Mouse (Mus musculus): ENCODE results near the gene Abcc8. TPM values are rescaled to one million over a fixed set of nuclear protein-coding genes. Genes with fewer than 3 reads are reported as not detected.
A peak's percentile ranks its signal among the peaks of the same experiment; 100 is the strongest.

Abcc8 gene
- polyA plus RNA-seq, 1 experiment from 2014 or later: 3.9 TPM

DNA sequence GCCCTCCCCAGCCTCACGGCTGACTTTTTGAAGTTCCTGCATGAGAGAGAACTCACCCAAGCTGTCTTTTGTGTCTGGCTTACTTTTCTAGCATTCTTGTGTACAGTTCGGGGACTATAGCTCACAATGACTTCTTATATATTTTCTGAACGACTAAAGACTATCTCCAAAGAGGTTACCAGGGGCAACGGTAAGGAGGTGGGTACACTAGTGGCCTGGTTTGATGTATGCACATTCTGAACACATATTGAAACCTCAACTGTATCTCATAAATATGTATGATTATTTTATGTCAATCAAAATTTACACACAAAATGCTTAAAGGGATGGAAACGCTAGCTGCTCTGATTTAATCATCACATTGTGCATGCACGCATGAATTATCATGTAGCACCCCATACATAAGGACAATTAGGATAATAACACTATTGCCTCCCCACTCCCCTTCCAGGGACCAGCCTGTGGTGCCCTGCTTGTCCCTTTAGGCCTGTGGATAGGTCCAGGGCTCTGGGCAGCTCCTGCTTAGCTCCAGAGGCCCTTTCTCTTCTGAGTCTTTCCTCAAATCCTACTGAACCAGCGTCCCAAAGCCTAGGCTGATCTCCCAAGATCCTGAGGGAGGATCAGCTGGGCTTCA lies 33.0 kb downstream of the Abcc8 start:
- Histone ChIP-seq H3K27ac (no peak overlapping the region), H3K9me3 (no peaks in the 10 kb centered on the region), H3K4me3 (no peak overlapping the region), H3K36me3 (no peaks in the 10 kb centered on the region), H3K4me1 (peaks cover 4% of the 10 kb centered on the region; the same call in 1 of the 2 replicates), H3K27me3 (ENCODE audit: insufficient read depth, poor library complexity, severe bottlenecking) (no peaks in the 10 kb centered on the region)
- DNase-seq (ENCODE audit: low spot score): no peak
- 87% methylated on average over 7 of the region's 7 CpGs for WGBS

DNA sequence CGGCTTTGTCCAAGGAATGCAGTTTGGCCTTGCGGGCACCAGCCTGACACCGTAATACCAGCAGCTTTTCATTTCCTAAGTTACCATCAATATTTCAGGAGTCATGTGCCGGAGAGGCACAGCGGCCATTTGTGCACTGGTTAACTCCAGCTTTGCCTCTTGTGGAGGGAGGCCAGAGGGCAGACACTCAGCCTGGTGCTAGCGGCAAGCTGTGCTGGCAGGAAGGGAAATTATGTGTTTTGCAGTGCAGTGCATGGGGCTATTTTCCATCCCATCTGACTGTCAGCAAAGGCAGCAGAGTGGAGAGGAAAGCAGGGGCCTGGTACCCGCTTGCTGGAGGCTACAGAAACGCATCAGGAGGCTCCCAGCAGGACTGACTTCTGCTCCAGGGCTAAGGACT lies 35.8 kb downstream of the Abcc8 start:
- H3K9me3 ChIP-seq: no peaks in the 10 kb centered on the region
- H3K4me1 ChIP-seq: peaks cover 4% of the 10 kb centered on the region; the same call in 1 of the 2 replicates
- WGBS: 80% methylated on average over 8 of the region's 8 CpGs
- no peaks in the 10 kb centered on the region for H3K36me3 ChIP-seq
- DNase-seq (ENCODE audit: low spot score): no peak
- H3K27me3 ChIP-seq (ENCODE audit: insufficient read depth, poor library complexity, severe bottlenecking): peaks cover 14% of the 10 kb centered on the region; the same call in 1 of the 2 replicates
- no peak overlapping the region for H3K27ac ChIP-seq
- no peak overlapping the region for H3K4me3 ChIP-seq

DNA sequence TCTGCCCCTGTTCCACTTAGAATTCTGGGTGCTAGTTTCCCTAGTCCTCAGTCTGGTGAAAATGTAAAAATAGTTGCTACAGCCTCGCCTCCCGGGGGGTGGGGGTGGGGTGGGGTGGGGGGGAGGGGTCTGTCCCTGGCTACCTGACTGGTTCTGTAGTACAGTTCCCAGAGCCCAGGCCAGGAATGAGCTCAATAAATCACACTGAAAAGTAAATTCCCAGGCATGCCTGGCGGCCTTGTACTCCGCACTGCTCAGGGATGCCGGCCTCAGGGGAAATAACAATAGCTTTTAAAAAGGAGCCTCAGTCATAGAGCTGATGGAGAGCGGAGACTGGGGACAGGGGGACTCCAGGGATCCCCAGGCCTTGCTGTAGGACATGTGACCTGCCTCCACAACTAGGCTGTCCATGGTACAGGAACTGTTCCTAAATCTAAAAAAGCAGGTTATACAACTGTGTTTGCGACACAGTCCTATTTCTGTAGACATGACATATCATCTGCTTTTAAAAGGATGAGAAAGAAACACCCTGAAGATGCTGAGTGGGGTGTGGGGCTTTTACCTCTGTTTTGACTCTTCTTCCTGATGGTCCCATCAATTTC lies 41.4 kb downstream of the Abcc8 start:
- Histone ChIP-seq H3K27me3 (ENCODE audit: insufficient read depth, poor library complexity, severe bottlenecking) (peaks cover 27% of the 10 kb centered on the region), H3K4me3 (no peak overlapping the region), H3K27ac (peak overlapping the region; percentile 47; the same call in 1 of the 2 replicates), H3K36me3 (no peaks in the 10 kb centered on the region), H3K4me1 (peaks cover 22% of the 10 kb centered on the region), H3K9me3 (no peaks in the 10 kb centered on the region)
- DNase-seq (ENCODE audit: low spot score): no peak
- WGBS: 48% methylated on average over 7 of the region's 7 CpGs

DNA sequence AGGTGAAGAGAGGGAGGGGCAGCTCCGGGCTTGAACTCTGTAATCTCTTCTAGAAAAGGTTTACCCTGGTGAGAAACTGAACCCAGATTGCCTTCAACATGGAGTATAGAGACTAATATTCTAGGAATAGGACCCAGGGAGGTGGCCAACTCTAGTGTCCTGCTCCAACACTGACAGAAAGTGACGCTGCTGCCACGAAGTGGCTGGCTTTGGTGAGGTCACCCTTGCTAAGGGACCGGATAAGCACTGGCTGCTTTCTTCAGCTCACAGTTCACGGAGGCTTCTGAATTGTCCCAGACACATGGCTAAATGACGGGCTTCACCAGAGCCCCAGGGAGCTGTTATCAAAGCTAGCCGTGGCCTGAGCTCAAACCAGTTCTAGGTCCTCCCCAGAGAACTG lies 46.0 kb downstream of the Abcc8 start:
- Histone ChIP-seq H3K36me3 (no peaks in the 10 kb centered on the region), H3K4me3 (peak overlapping the region; percentile 38), H3K27ac (peak overlapping the region; percentile 78), H3K9me3 (no peaks in the 10 kb centered on the region), H3K4me1 (peaks cover 51% of the 10 kb centered on the region), H3K27me3 (ENCODE audit: insufficient read depth, poor library complexity, severe bottlenecking) (peaks cover 23% of the 10 kb centered on the region)
- no peak for DNase-seq (ENCODE audit: low spot score)
- WGBS: 9% methylated on average over 7 of the region's 7 CpGs

DNA sequence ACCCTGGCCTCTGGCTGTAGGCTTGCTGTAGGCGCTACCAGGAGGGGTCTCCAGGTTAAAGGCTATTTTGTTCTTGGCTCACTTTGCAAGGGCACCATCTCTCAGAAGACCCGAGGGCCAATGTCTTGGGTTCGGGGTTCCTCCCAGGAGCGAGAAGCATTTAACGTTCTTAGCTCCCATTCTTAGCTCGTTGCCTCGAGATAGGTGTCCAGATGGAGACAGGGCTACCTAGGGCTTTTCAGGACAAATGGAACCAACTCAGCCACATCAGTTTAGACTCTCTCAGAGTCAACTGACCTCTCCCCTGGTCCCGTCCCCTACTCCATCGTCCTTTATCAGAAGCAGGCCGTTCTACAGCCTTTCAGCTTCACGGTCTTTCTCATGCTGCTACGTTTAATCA lies 47.6 kb downstream of the Abcc8 start:
- Histone ChIP-seq H3K4me3 (no peak overlapping the region), H3K27me3 (ENCODE audit: insufficient read depth, poor library complexity, severe bottlenecking) (peaks cover 28% of the 10 kb centered on the region), H3K9me3 (no peaks in the 10 kb centered on the region), H3K27ac (no peak overlapping the region), H3K36me3 (no peaks in the 10 kb centered on the region), H3K4me1 (peaks cover 47% of the 10 kb centered on the region)
- WGBS: 81% methylated on average over 12 of the region's 12 CpGs
- no peak for DNase-seq (ENCODE audit: low spot score)

DNA sequence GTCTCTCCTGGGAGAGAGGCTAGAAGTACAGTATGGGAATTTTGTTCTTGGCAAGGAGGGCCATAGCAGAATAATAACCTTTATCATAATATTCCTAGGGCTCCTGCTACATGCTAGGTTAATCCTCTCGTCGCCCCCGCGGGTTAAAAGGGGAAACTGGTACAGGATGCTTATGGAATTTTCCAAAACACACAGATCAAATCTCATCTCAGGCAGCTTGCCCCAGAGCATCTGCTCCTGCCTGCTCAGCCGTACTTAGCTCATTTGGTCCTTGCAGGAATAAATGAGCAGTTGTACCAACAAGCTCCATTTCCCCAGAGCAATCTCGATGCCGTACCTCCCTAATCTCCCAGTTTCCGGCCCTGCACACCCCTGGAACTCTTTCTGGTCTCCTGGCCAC lies 48.0 kb downstream of the Abcc8 start:
- Histone ChIP-seq H3K4me1 (peaks cover 47% of the 10 kb centered on the region), H3K36me3 (no peaks in the 10 kb centered on the region), H3K9me3 (no peaks in the 10 kb centered on the region), H3K4me3 (no peak overlapping the region), H3K27ac (no peak overlapping the region), H3K27me3 (ENCODE audit: insufficient read depth, poor library complexity, severe bottlenecking) (peaks cover 28% of the 10 kb centered on the region)
- WGBS: 62% methylated on average over 8 of the region's 8 CpGs
- no peak for DNase-seq (ENCODE audit: low spot score)

DNA sequence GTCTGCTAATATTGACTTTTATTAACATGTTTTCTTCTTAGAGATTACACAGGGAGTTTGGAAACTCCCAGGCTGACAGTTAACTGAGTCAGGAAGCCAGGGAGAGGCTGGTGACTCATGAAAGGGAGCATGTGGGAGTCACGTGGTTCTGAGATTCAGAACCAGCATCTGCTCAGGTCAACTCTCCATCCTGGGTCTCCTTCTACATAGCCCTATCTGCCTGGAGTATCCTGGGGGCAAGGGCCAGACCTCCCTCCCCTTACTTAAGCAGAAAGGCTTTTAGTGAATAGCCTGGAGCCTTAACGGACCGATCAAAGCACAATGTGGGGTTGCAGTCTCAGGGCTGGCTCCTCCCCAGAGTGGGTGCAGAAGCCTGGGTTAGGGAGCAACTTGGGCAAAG lies 48.6 kb downstream of the Abcc8 start:
- peaks cover 28% of the 10 kb centered on the region for H3K27me3 ChIP-seq (ENCODE audit: insufficient read depth, poor library complexity, severe bottlenecking)
- WGBS: 30% methylated on average over 3 of the region's 3 CpGs
- H3K9me3 ChIP-seq: no peaks in the 10 kb centered on the region
- H3K27ac ChIP-seq: no peak overlapping the region
- peaks cover 47% of the 10 kb centered on the region for H3K4me1 ChIP-seq
- H3K36me3 ChIP-seq: no peaks in the 10 kb centered on the region
- DNase-seq (ENCODE audit: low spot score): no peak
- no peak overlapping the region for H3K4me3 ChIP-seq

DNA sequence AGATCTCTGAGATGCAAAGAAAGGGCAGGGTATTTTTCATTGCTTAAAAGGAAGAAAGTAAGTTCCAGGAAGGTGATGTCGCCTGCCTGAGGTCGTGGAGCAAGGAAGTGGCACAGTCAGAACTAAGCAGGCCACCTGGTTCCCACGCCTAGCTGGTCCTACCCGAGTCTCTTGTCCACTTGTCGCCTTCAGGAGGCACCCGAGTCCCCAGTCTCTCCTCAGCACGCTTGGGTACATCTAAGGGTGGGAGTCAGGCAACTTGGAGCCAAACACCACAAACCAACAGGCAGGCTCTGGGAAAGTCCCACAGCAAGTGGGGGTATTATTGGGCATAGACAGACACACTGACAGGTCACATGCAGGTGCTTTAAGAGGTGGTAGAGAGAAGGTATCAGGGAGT lies 49.1 kb downstream of the Abcc8 start:
- Histone ChIP-seq H3K4me3 (no peak overlapping the region), H3K27ac (no peak overlapping the region), H3K4me1 (peaks cover 47% of the 10 kb centered on the region), H3K36me3 (no peaks in the 10 kb centered on the region), H3K27me3 (ENCODE audit: insufficient read depth, poor library complexity, severe bottlenecking) (peaks cover 23% of the 10 kb centered on the region), H3K9me3 (no peaks in the 10 kb centered on the region)
- 56% methylated on average over 7 of the region's 7 CpGs for WGBS
- no peak for DNase-seq (ENCODE audit: low spot score)

DNA sequence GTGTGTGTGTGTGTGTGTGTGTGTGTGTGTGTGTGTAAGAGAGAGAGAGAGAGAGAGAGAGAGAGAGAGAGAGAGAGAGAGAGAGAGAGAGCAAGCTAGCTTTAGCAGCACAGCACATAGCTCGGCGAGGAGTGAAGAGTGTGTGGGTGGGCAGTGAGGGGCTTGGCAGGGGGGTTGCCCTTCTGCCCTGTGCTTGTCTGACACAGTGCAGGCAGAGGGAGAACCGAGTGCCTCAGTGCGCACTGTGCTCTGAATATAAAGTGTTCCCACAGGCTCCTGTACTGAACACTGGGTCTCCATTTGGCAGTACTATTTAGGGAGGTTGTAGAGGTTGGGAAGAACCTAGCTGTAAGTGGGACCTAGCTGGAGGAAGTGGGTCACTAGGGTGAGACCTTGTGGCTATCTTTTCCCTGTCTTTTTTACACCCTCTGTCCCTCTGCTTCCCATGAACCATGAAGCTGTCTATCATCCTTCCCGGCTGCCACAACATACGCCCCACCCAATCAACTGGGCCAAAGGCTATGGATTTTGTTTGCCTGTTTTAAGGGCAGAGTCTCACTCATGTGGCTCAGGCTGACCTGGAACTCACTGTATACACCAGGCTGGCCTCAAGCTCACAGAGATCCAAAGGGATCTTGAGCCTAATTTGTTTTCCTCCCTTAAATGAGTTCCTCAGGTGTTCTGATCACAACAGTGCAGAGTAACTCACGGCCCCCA lies 50.2 kb downstream of the Abcc8 start:
- H3K36me3 ChIP-seq: no peaks in the 10 kb centered on the region
- no peaks in the 10 kb centered on the region for H3K9me3 ChIP-seq
- no peak overlapping the region for H3K27ac ChIP-seq
- DNase-seq (ENCODE audit: low spot score): no peak
- 44% methylated on average over 7 of the region's 7 CpGs for WGBS
- H3K27me3 ChIP-seq (ENCODE audit: insufficient read depth, poor library complexity, severe bottlenecking): peaks cover 17% of the 10 kb centered on the region
- H3K4me1 ChIP-seq: peaks cover 56% of the 10 kb centered on the region
- no peak overlapping the region for H3K4me3 ChIP-seq

DNA sequence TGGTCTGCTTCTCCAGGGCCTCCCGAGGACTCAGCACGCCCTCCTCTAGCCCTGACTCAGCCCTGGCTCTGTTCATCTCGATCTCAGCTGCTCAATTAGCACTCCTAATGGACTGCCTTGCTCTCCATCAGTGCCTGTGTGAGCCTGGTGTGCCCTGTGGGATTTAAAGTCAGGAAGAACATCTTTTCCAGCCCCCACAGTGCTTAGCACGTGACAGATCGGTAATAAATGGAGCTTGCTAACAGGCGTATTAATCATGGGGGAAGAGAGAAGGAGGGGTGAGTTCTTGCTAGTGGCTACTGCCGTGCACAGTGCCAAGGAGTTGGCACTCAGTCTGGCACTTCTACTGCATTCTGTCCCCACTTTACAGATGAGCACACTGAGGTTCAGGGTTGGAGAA lies 51.6 kb downstream of the Abcc8 start:
- no peaks in the 10 kb centered on the region for H3K36me3 ChIP-seq
- H3K4me3 ChIP-seq: no peak overlapping the region
- 67% methylated on average over 7 of the region's 7 CpGs for WGBS
- peaks cover 21% of the 10 kb centered on the region for H3K27me3 ChIP-seq (ENCODE audit: insufficient read depth, poor library complexity, severe bottlenecking)
- H3K27ac ChIP-seq: peak overlapping the region; percentile 54; the same call in 1 of the 2 replicates
- DNase-seq (ENCODE audit: low spot score): no peak
- H3K9me3 ChIP-seq: no peaks in the 10 kb centered on the region
- peaks cover 47% of the 10 kb centered on the region for H3K4me1 ChIP-seq

DNA sequence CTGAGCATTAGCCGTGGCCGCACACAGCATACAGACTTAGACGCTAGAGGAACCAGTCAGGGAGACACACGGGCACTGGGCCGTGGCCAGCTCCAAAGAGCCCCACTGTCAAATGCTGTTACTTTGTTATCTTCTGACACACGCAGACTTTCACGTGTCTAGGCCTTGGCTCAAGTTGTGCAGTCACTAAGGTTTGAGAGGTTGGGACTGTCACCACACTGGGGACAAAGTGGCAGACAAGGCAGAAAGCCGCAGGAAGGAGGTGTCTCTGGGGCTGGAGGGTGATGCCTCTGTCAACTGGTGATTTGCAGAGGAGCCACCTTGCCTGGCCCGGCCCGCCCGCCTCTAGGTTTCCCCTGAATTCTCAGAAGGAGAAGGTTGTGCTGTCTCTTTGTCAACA lies 54.5 kb downstream of the Abcc8 start:
- DNase-seq (ENCODE audit: low spot score): no peak
- Histone ChIP-seq H3K27me3 (ENCODE audit: insufficient read depth, poor library complexity, severe bottlenecking) (peaks cover 15% of the 10 kb centered on the region), H3K36me3 (no peaks in the 10 kb centered on the region), H3K27ac (peak overlapping the region; percentile 16; the same call in 1 of the 2 replicates), H3K9me3 (no peaks in the 10 kb centered on the region), H3K4me3 (no peak overlapping the region), H3K4me1 (peaks cover 44% of the 10 kb centered on the region)
- WGBS: 54% methylated on average over 11 of the region's 11 CpGs

DNA sequence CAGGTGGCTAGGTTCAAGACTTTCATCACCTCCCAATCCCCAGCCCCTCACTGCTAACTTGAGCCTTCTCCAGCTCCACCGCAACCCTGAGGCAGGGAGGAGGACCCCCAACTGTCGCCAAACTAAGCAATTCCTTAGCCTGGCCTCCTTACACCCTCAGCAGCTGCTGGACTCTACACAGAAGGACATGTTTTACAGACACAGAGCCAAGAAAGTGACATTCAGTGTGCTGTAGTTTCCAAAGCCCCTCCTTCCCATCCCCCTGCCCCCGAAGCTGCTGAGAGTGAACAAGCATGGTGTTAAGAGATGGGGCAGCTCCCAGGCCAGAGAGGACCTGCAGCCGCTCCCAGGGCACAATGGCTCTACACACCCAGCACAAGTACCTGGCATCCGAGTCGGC lies 55.4 kb downstream of the Abcc8 start:
- Histone ChIP-seq H3K4me1 (peaks cover 38% of the 10 kb centered on the region), H3K9me3 (no peaks in the 10 kb centered on the region), H3K36me3 (no peaks in the 10 kb centered on the region), H3K4me3 (no peak overlapping the region), H3K27ac (no peak overlapping the region), H3K27me3 (ENCODE audit: insufficient read depth, poor library complexity, severe bottlenecking) (peaks cover 20% of the 10 kb centered on the region)
- no peak for DNase-seq (ENCODE audit: low spot score)
- WGBS: 73% methylated on average over 6 of the region's 6 CpGs

DNA sequence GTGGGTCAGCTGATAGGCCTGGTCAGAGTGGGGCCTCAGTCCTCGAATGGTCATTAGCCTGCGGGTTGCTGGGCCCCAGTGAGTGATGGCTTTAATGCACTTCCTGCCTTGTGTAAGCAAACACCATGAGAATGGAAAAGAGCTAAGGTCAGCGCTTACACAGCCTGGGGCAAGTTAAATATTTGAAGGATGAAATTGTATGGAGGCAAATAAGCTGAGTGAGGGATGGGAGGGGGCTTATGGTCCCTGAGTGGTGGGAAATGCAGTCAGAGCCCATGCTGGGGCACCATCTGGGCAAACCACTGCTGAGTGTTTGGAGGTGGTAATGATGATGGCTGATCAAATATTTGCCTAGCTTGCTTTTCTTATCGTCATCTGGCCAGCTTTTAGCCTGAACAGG lies 56.9 kb downstream of the Abcc8 start:
- peaks cover 30% of the 10 kb centered on the region for H3K4me1 ChIP-seq
- no peak for DNase-seq (ENCODE audit: low spot score)
- no peak overlapping the region for H3K27ac ChIP-seq
- no peaks in the 10 kb centered on the region for H3K9me3 ChIP-seq
- WGBS: 61% methylated on average over 4 of the region's 4 CpGs
- no peak overlapping the region for H3K4me3 ChIP-seq
- H3K36me3 ChIP-seq: no peaks in the 10 kb centered on the region
- peaks cover 16% of the 10 kb centered on the region; the same call in 1 of the 2 replicates for H3K27me3 ChIP-seq (ENCODE audit: insufficient read depth, poor library complexity, severe bottlenecking)
